Mouse (Mus musculus): ENCODE data around the gene Olfr763.
"Not testable (repeated sequence)": the region's sequence is repeated elsewhere in the genome, so short reads cannot be mapped to it uniquely, and the experiment has no call there.

Gene Olfr763

GRCm38 (mm10) chr10:129039796-129040195, 29.2 kb downstream of the Olfr763 start, which contains the start of gene Olfr764-ps1:
Gene Olfr764-ps1, minus strand, starts transcription at chr10:129039896.
- DNase-seq (ENCODE audit: low spot score), result no peak

DNA sequence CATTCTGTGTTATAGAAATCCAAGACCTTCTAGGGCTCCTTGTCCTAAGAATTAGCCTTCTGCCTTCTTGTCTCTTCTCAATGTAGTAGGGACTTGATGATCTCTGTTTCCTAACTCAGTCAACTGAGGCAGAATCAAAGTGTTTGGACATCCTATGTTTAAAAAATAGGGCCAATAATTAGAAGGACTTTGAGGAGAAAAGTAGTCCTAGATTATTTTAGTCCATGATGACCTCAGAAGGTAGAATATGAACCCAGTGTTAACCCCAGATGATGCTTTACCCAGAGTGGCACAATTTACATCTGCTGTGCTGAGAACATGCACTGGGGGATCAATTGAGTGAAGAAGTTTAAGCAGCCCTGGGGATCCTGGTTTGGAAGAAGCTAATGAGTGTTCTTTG, 39.3 kb downstream of the Olfr763 start, which contains the start of gene Olfr765:
Gene Olfr765 (minus strand): TSS at position 101 of the 400 bp plus-strand sequence.
- DNase-seq (ENCODE audit: low spot score), result not testable (repeated sequence)

All from c-Kit-positive CD71-positive TER-119-positive erythroid progenitor cells, embryonic 14.5 days (primary cell).